Mouse (Mus musculus) neural tube, embryonic 13.5 days (tissue): ENCODE measurements around the gene Hist2h2ab. TPM values are rescaled to one million over a fixed set of nuclear protein-coding genes. Genes with fewer than 3 reads are reported as not detected.
A peak's percentile ranks its signal among the peaks of the same experiment; 100 is the strongest.

Source experiments
- ATAC-seq: fragments of 200-750 bp; cut with Nextera tagmentation; 2 replicates; pipeline ENCODE4 v1.8.0; 2017; ENCODE audit warnings: low read depth, mild to moderate bottlenecking, moderate TSS enrichment, moderate library complexity
- H3K27ac ChIP-seq: fragments of 300-500 bp; sonication (generic); replicated peaks from 2 replicates; pipeline ENCODE4 v1.5.1; 2015; ENCODE audit warnings: moderate library complexity, mild to moderate bottlenecking, inconsistent platforms
- H3K27me3 ChIP-seq: fragments of 300-500 bp; sonication (generic); 2 replicates; pipeline ENCODE4 v1.6.1; 2015; ENCODE audit warnings: mild to moderate bottlenecking, inconsistent platforms
- H3K36me3 ChIP-seq: fragments of 300-500 bp; sonication (generic); 2 replicates; pipeline ENCODE4 v1.6.1; 2015; ENCODE audit warnings: mild to moderate bottlenecking, inconsistent platforms
- H3K4me1 ChIP-seq: fragments of 300-500 bp; sonication (generic); replicated peaks from 2 replicates; pipeline ENCODE4 v1.6.1; 2015; ENCODE audit warnings: inconsistent platforms
- H3K4me2 ChIP-seq: fragments of 300-500 bp; sonication (generic); 2 replicates; pipeline ENCODE4 v1.6.1; 2015; ENCODE audit warnings: inconsistent platforms, mild to moderate bottlenecking, moderate library complexity
- H3K4me3 ChIP-seq: fragments of 300-500 bp; sonication (generic); 2 replicates; pipeline ENCODE4 v1.5.1; 2015; ENCODE audit warnings: mild to moderate bottlenecking, inconsistent platforms
- H3K9ac ChIP-seq: fragments of 300-500 bp; sonication (generic); 2 replicates; pipeline ENCODE4 v1.6.1; 2015; ENCODE audit warnings: moderate library complexity, mild to moderate bottlenecking, inconsistent platforms
- H3K9me3 ChIP-seq: fragments of 300-500 bp; sonication (generic); 2 replicates; pipeline ENCODE4 v1.6.1; 2016; ENCODE audit warnings: inconsistent platforms
- WGBS: fragments of 180-500 bp; shearing (Covaris S2); methylation state at CpG from one replicate; pipeline ENCODE4 v1.1.7; 2015; 5-methylcytosine and 5-hydroxymethylcytosine counted together
- polyA plus RNA-seq: library from polyadenylated mRNA; unstranded; fragments of >200 nt; fragmentation: Nextera tagmentation; extraction: Ambion mirVana; gene quantifications from 2 replicates; pipeline ENCODE4 v1.2.1, GENCODE M21; 2015

Hist2h2ab gene
- polyA plus RNA-seq, 1 experiment from 2014 or later, result 0.52 TPM

GRCm38 (mm10) chr3:96255926-96256593 is 36.4 kb downstream of the Hist2h2ab start:
- 79% methylated on average over 5 of the region's 5 CpGs for WGBS
- Histone ChIP-seq H3K27ac (no peak overlapping the region), H3K9me3 (no peaks in the 10 kb centered on the region), H3K9ac (no peak overlapping the region), H3K4me2 (no peak overlapping the region), H3K36me3 (no peaks in the 10 kb centered on the region), H3K27me3 (no peaks in the 10 kb centered on the region), H3K4me3 (no peak overlapping the region), H3K4me1 (no peaks in the 10 kb centered on the region)
- no peak for ATAC-seq

GRCm38 (mm10) chr3:96257190-96257589 is 37.5 kb downstream of the Hist2h2ab start:
- 85% methylated on average over 3 of the region's 3 CpGs for WGBS
- ATAC-seq, result no peak
- H3K27ac ChIP-seq, result no peak overlapping the region

GRCm38 (mm10) chr3:96260220-96260619 is 40.6 kb downstream of the Hist2h2ab start:
- Histone ChIP-seq H3K4me2 (no peak overlapping the region), H3K4me1 (peaks cover 30% of the 10 kb centered on the region), H3K4me3 (no peak overlapping the region), H3K9me3 (no peaks in the 10 kb centered on the region), H3K36me3 (no peaks in the 10 kb centered on the region), H3K27ac (no peak overlapping the region), H3K27me3 (no peaks in the 10 kb centered on the region), H3K9ac (no peak overlapping the region)
- ATAC-seq, result no peak
- 91% methylated on average over 5 of the region's 5 CpGs for WGBS

More at GRCm38 (mm10) chr3:96257190-96257589, 37.5 kb downstream of the Hist2h2ab start:
- Histone ChIP-seq H3K9me3 (no peaks in the 10 kb centered on the region), H3K27me3 (no peaks in the 10 kb centered on the region), H3K4me2 (no peak overlapping the region), H3K4me3 (no peak overlapping the region), H3K36me3 (no peaks in the 10 kb centered on the region), H3K4me1 (peaks cover 11% of the 10 kb centered on the region), H3K9ac (no peak overlapping the region)

- peak overlapping the region; percentile 90 for H3K9ac ChIP-seq
- WGBS, result 66% methylated on average over 3 of the region's 3 CpGs
Observed at GRCm38 (mm10) chr3:96261623-96262022, 42.0 kb downstream of the Hist2h2ab start.

GRCm38 (mm10) chr3:96262216-96262875 is 42.7 kb downstream of the Hist2h2ab start:
- H3K27ac ChIP-seq, result peak overlapping the region; percentile 98
- peak overlapping the region; percentile 83 for H3K4me2 ChIP-seq
- peaks cover 30% of the 10 kb centered on the region for H3K4me1 ChIP-seq
- H3K4me3 ChIP-seq, result peak overlapping the region; percentile 61
- WGBS, result 1% methylated on average over 19 of the region's 19 CpGs
- no peaks in the 10 kb centered on the region for H3K36me3 ChIP-seq
- H3K27me3 ChIP-seq, result no peaks in the 10 kb centered on the region
- no peaks in the 10 kb centered on the region for H3K9me3 ChIP-seq
- peak overlapping the region; percentile 90 for H3K9ac ChIP-seq
- peak; percentile 73 for ATAC-seq

More at GRCm38 (mm10) chr3:96261623-96262022, 42.0 kb downstream of the Hist2h2ab start:
- Histone ChIP-seq H3K36me3 (no peaks in the 10 kb centered on the region), H3K27me3 (no peaks in the 10 kb centered on the region), H3K27ac (peak overlapping the region; percentile 98), H3K9me3 (no peaks in the 10 kb centered on the region), H3K4me1 (peaks cover 30% of the 10 kb centered on the region), H3K4me3 (peak overlapping the region; percentile 61), H3K4me2 (peak overlapping the region; percentile 83)
- ATAC-seq, result no peak

- H3K27ac ChIP-seq, result peak within 1 kb of the TSS; percentile 98
- peak; percentile 88 for ATAC-seq
- peak within 1 kb of the TSS; percentile 61 for H3K4me3 ChIP-seq
- no peaks in the 10 kb centered on the region for H3K36me3 ChIP-seq
- no peaks in the 10 kb centered on the region for H3K9me3 ChIP-seq
- peaks cover 36% of the 10 kb centered on the region for H3K4me1 ChIP-seq
- H3K9ac ChIP-seq, result peak within 1 kb of the TSS; percentile 90
- peak within 1 kb of the TSS; percentile 83 for H3K4me2 ChIP-seq
- under 1% methylated on average over 40 of the region's 40 CpGs for WGBS
- H3K27me3 ChIP-seq, result no peaks in the 10 kb centered on the region
Observed at GRCm38 (mm10) chr3:96262979-96263550, 43.4 kb downstream of the Hist2h2ab start, which contains the start of gene Hist2h4. Gene Hist2h4 (minus strand): TSS chr3:96263311.

GRCm38 (mm10) chr3:96263558-96264403 is 44.1 kb downstream of the Hist2h2ab start:
- 5% methylated on average over 27 of the region's 27 CpGs for WGBS
- H3K36me3 ChIP-seq, result no peaks in the 10 kb centered on the region
- peak overlapping the region; percentile 61 for H3K4me3 ChIP-seq
- peak; percentile 41 for ATAC-seq
- peak overlapping the region; percentile 90 for H3K9ac ChIP-seq
- peaks cover 38% of the 10 kb centered on the region for H3K4me1 ChIP-seq
- H3K9me3 ChIP-seq, result no peaks in the 10 kb centered on the region
- H3K27me3 ChIP-seq, result no peaks in the 10 kb centered on the region
- H3K4me2 ChIP-seq, result peak overlapping the region; percentile 83
- peak overlapping the region; percentile 98 for H3K27ac ChIP-seq

GRCm38 (mm10) chr3:96264404-96264949 is 44.8 kb downstream of the Hist2h2ab start:
- WGBS, result 68% methylated on average over 7 of the region's 7 CpGs
- peak overlapping the region; percentile 90 for H3K9ac ChIP-seq

GRCm38 (mm10) chr3:96266132-96266710 is 46.6 kb downstream of the Hist2h2ab start:
- Histone ChIP-seq H3K4me2 (no peak overlapping the region), H3K27ac (no peak overlapping the region), H3K36me3 (no peaks in the 10 kb centered on the region), H3K4me3 (no peak overlapping the region), H3K27me3 (no peaks in the 10 kb centered on the region), H3K9me3 (no peaks in the 10 kb centered on the region), H3K4me1 (peaks cover 37% of the 10 kb centered on the region), H3K9ac (no peak overlapping the region)
- 92% methylated on average over 8 of the region's 8 CpGs for WGBS
- no peak for ATAC-seq

More at GRCm38 (mm10) chr3:96264404-96264949, 44.8 kb downstream of the Hist2h2ab start:
- Histone ChIP-seq H3K4me1 (peaks cover 38% of the 10 kb centered on the region), H3K4me3 (no peak overlapping the region), H3K36me3 (no peaks in the 10 kb centered on the region), H3K9me3 (no peaks in the 10 kb centered on the region), H3K27me3 (no peaks in the 10 kb centered on the region), H3K27ac (peak overlapping the region; percentile 98), H3K4me2 (peak overlapping the region; percentile 83)
- ATAC-seq, result no peak

- 0 out of 2 replicates have a peak overlapping the region, but pooled peaks have one; percentile 32 for H3K9ac ChIP-seq
- no peak for ATAC-seq
- H3K4me3 ChIP-seq, result no peak overlapping the region
- H3K4me1 ChIP-seq, result peaks cover 23% of the 10 kb centered on the region
- H3K27me3 ChIP-seq, result no peaks in the 10 kb centered on the region
- H3K4me2 ChIP-seq, result peak overlapping the region; percentile 89
- 77% methylated on average over 4 of the region's 4 CpGs for WGBS
- no peaks in the 10 kb centered on the region for H3K9me3 ChIP-seq
- peak overlapping the region; percentile 88 for H3K27ac ChIP-seq
- no peaks in the 10 kb centered on the region for H3K36me3 ChIP-seq
Observed at GRCm38 (mm10) chr3:96267541-96267940, 47.9 kb downstream of the Hist2h2ab start.
